Mouse (Mus musculus): ENCODE measurements around the gene Tpx2. TPM values are rescaled to one million over a fixed set of nuclear protein-coding genes. Genes with fewer than 3 reads are reported as not detected.

Gene Tpx2
- polyA plus RNA-seq, 1 experiment from 2014 or later = 59.8 TPM

DNA sequence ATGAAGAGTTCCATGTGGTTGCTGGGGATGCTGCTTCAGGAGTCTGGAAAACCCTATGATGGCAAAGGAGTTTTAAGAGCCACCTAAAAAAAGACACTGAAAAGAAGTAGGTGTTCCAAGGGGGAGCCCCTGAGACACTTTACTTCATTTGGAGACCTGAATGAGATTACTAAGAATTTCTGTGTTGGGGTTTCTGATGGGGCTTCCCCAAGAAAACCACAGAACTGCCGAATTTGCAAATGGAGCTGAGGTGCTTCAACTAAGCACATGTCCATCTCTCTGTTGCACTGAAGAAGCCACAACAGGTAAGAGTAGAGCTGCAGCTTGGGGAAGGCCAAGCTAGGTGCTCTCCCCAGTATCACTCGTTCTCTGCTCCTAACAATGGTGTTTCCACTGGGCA lies 22.1 kb upstream of the Tpx2 start:
- H3K4me1 ChIP-seq (ENCODE audit: control insufficient read depth, insufficient read depth, low read length) = peaks cover 45% of the 10 kb centered on the region
- 80% methylated on average over 2 of the region's 2 CpGs for WGBS
- no peak overlapping the region for H3K4me3 ChIP-seq (replicated peaks; ENCODE audit: low read length)
- no peak overlapping the region for H3K27ac ChIP-seq (ENCODE audit: low read length)
- H3K4me2 ChIP-seq (ENCODE audit: low read depth, low read length) = no peak overlapping the region
- no peaks in the 10 kb centered on the region for H3K36me3 ChIP-seq (ENCODE audit: control insufficient read depth, insufficient read depth, low read length)
- H3K9me3 ChIP-seq (replicated peaks; ENCODE audit: control insufficient read depth, low read length) = no peaks in the 10 kb centered on the region
- no peak for ATAC-seq (ENCODE audit: insufficient read depth, low FRiP score)
- no peaks in the 10 kb centered on the region for H3K27me3 ChIP-seq (ENCODE audit: control insufficient read depth, insufficient read depth, low read length)
- 0 out of 2 replicates have a peak overlapping the region, but pooled peaks have one; percentile 12 for H3K9ac ChIP-seq (ENCODE audit: low read length)

DNA sequence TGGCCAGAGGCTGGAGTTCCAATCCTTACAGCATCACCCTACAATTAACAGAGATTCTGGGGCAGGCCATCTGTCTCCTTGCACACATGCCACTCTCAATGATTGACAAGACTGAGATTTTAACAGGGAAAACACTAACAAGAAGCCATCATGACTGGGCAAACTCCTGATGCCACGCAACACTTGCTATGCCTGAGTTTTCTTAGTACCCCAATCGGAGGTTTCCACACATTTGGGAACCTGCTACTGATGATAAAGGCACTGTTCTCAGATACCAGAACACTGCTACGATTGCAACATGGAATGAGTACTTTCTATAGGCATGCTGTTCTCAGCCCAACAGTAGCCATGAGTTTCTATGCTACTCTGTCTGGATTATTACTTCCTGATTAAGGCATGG lies 21.3 kb upstream of the Tpx2 start:
- H3K27me3 ChIP-seq (ENCODE audit: control insufficient read depth, insufficient read depth, low read length) = no peaks in the 10 kb centered on the region
- no peaks in the 10 kb centered on the region for H3K9me3 ChIP-seq (replicated peaks; ENCODE audit: control insufficient read depth, low read length)
- H3K9ac ChIP-seq (ENCODE audit: low read length) = no peak overlapping the region
- no peak for ATAC-seq (ENCODE audit: insufficient read depth, low FRiP score)
- 76% methylated on average over 3 of the region's 3 CpGs for WGBS
- H3K27ac ChIP-seq (ENCODE audit: low read length) = no peak overlapping the region
- no peak overlapping the region for H3K4me2 ChIP-seq (ENCODE audit: low read depth, low read length)
- peaks cover 38% of the 10 kb centered on the region for H3K4me1 ChIP-seq (ENCODE audit: control insufficient read depth, insufficient read depth, low read length)
- H3K36me3 ChIP-seq (ENCODE audit: control insufficient read depth, insufficient read depth, low read length) = no peaks in the 10 kb centered on the region
- H3K4me3 ChIP-seq (replicated peaks; ENCODE audit: low read length) = no peak overlapping the region

DNA sequence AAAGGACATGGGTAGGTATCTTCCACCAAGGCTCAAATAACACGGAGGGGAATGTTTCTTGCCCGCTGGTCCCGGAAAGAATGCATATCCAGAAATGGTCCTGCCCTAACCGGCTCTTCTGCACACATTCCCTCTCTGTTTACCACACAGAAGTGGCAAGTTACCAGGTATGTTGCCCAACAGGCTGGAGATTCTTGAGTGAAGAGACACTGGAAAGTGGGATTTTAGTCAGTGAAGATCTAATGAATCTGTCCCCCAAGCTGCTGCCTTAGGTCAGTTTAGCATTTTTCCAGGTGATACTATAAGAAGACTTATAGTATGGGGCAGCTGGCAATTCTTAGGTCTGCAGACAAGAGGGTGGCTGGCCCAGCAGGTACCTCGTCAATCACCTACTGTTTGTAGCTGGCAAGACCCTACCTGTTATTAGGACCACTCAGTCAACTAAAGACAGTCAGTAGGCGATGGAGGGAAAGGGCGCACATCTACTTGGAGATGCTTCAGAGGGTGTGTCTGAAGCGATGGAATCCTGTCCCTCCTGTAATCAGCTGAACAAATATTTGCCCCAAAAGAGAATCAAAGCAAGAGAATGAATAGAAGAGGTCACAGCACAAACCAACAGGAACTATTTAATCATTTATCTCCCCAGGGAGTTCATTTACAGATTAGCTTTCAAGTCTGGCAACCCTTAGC lies 20.3 kb upstream of the Tpx2 start:
- Histone ChIP-seq H3K36me3 (ENCODE audit: control insufficient read depth, insufficient read depth, low read length) (no peaks in the 10 kb centered on the region), H3K9me3 (replicated peaks; ENCODE audit: control insufficient read depth, low read length) (no peaks in the 10 kb centered on the region), H3K4me3 (replicated peaks; ENCODE audit: low read length) (peak overlapping the region; percentile 72), H3K4me1 (ENCODE audit: control insufficient read depth, insufficient read depth, low read length) (peaks cover 35% of the 10 kb centered on the region), H3K9ac (ENCODE audit: low read length) (peak overlapping the region; percentile 69; the same call in 1 of the 2 replicates), H3K27ac (ENCODE audit: low read length) (peak overlapping the region; percentile 75), H3K27me3 (ENCODE audit: control insufficient read depth, insufficient read depth, low read length) (no peaks in the 10 kb centered on the region), H3K4me2 (ENCODE audit: low read depth, low read length) (peak overlapping the region; percentile 67)
- no peak for ATAC-seq (ENCODE audit: insufficient read depth, low FRiP score)
- WGBS = 63% methylated on average over 8 of the region's 8 CpGs

DNA sequence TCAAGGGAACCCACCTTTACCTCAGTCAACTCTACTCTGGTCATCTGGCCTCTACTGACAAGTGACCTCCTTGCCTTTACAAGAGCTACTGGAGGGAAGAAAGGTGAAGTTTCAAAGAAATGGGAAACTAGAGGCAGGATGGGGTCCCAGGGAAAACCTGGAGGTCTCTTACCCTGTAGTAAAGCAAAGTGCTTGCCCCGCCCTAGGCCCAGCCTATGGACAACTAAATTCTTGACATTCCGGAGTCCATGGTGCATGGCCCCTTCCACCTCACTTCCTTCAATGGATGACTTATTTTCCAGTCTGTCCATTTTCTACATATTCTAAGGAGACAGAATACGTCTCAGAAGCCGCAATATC lies 19.8 kb upstream of the Tpx2 start:
- H3K9me3 ChIP-seq (replicated peaks; ENCODE audit: control insufficient read depth, low read length) = no peaks in the 10 kb centered on the region
- WGBS = 46% methylated on average over 4 of the region's 4 CpGs
- H3K4me2 ChIP-seq (ENCODE audit: low read depth, low read length) = peak overlapping the region; percentile 67
- peak overlapping the region; percentile 72 for H3K4me3 ChIP-seq (replicated peaks; ENCODE audit: low read length)
- peaks cover 35% of the 10 kb centered on the region for H3K4me1 ChIP-seq (ENCODE audit: control insufficient read depth, insufficient read depth, low read length)
- no peak for ATAC-seq (ENCODE audit: insufficient read depth, low FRiP score)
- H3K27ac ChIP-seq (ENCODE audit: low read length) = peak overlapping the region; percentile 75
- peak overlapping the region; percentile 69 for H3K9ac ChIP-seq (ENCODE audit: low read length)
- no peaks in the 10 kb centered on the region for H3K36me3 ChIP-seq (ENCODE audit: control insufficient read depth, insufficient read depth, low read length)
- H3K27me3 ChIP-seq (ENCODE audit: control insufficient read depth, insufficient read depth, low read length) = no peaks in the 10 kb centered on the region

DNA sequence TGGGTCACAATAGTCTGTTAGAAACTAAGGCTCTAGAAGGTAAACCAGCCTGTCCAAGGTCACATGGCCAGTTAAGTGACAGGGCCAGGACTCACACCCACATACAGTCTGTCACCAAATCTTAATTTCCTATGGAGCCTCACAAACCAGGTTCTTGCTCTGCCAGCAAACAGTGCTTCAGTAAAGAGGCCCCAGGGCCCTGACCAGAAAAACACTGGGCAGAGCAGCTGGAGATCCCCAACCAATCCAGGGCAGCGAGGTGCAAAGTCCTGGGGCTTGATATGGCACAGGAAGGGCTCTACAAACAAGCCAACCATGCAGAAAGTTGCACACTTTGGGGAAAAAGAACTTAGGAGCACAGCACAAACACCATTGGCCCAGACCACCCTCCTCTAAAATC lies 19.2 kb upstream of the Tpx2 start:
- Histone ChIP-seq H3K4me1 (ENCODE audit: control insufficient read depth, insufficient read depth, low read length) (peaks cover 35% of the 10 kb centered on the region), H3K4me2 (ENCODE audit: low read depth, low read length) (peak overlapping the region; percentile 67), H3K36me3 (ENCODE audit: control insufficient read depth, insufficient read depth, low read length) (no peaks in the 10 kb centered on the region), H3K4me3 (replicated peaks; ENCODE audit: low read length) (peak overlapping the region; percentile 72), H3K9ac (ENCODE audit: low read length) (peak overlapping the region; percentile 69), H3K9me3 (replicated peaks; ENCODE audit: control insufficient read depth, low read length) (no peaks in the 10 kb centered on the region), H3K27ac (ENCODE audit: low read length) (peak overlapping the region; percentile 75), H3K27me3 (ENCODE audit: control insufficient read depth, insufficient read depth, low read length) (no peaks in the 10 kb centered on the region)
- no peak for ATAC-seq (ENCODE audit: insufficient read depth, low FRiP score)
- 45% methylated on average over 1 of the region's 1 CpGs for WGBS

DNA sequence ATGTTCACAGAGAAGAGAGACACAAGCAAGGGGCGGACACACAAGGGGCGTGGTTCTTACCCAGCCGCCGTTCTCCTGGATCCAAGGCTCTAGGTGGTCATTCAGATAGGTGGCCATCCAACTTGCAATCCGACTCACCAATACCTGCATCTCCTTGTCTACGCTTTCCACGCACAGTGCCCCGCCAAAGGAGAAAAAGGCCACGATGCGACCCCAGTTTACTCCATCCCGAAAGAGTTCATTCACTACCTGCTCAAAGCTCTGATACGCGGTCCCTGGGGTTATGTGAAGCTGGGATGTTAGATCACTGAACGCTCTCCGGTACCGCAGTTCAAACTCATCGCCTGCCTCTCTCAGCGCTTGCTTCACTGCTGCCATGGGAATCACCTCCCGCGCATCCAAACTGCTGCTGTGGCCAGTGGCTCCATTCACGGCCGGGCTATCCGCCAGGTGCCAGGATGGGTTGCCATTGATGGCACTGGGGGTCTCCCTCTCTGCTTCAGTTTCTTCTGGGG lies 18.3 kb upstream of the Tpx2 start:
- H3K4me2 ChIP-seq (ENCODE audit: low read depth, low read length) = peak overlapping the region; percentile 67
- H3K27me3 ChIP-seq (ENCODE audit: control insufficient read depth, insufficient read depth, low read length) = no peaks in the 10 kb centered on the region
- H3K9ac ChIP-seq (ENCODE audit: low read length) = peak overlapping the region; percentile 93
- H3K4me1 ChIP-seq (ENCODE audit: control insufficient read depth, insufficient read depth, low read length) = peaks cover 35% of the 10 kb centered on the region
- peak overlapping the region; percentile 97; the same call in 1 of the 2 replicates for H3K27ac ChIP-seq (ENCODE audit: low read length)
- H3K9me3 ChIP-seq (replicated peaks; ENCODE audit: control insufficient read depth, low read length) = no peaks in the 10 kb centered on the region
- H3K36me3 ChIP-seq (ENCODE audit: control insufficient read depth, insufficient read depth, low read length) = no peaks in the 10 kb centered on the region
- peak overlapping the region; percentile 72 for H3K4me3 ChIP-seq (replicated peaks; ENCODE audit: low read length)
- no peak for ATAC-seq (ENCODE audit: insufficient read depth, low FRiP score)
- WGBS = 56% methylated on average over 23 of the region's 23 CpGs

DNA sequence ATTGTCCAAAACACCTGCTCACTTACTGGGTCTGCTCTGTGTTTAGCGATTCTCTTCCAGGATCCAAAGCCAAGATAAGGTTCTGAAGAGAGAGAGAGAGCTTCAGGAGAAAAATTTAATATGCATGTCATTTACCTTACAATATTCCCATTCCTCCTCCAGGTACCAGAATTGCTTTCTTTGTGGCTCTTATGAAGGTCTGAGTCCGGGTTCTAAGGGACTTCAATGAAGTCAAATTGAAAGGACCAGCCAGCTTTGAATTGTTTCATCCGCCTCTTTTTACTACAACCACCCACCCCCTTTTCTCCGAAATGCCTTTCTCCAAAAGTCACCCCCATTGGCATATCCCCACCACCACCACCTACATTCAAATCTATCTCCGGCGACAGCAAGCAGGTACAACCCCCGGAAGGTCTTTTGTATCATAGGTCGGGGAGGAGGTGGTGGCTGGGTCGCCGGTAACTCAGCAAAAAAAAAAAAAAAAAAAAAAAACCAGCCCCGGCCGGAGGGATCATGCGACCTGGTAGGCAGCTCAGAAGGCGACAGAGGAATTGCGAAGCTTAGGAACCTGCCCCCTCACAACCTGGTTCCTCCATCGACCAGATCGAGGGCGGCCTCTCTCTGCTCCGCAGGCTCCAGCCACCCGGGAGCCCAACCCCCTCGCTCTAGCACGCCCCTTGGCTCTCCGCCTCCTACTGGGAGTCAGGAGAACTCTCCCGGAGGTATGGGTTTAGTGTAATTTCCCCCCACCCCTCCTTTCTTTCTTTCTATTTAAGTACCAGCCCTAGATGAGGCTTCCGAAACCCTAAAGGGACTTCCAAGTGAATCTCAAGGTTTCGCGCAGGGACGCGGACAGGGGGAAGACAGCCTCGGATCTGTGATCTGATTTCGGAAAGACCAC lies 17.5 kb upstream of the Tpx2 start:
- peak overlapping the region; percentile 97 for H3K27ac ChIP-seq (ENCODE audit: low read length)
- no peaks in the 10 kb centered on the region for H3K9me3 ChIP-seq (replicated peaks; ENCODE audit: control insufficient read depth, low read length)
- H3K4me2 ChIP-seq (ENCODE audit: low read depth, low read length) = peak overlapping the region; percentile 67
- H3K27me3 ChIP-seq (ENCODE audit: control insufficient read depth, insufficient read depth, low read length) = no peaks in the 10 kb centered on the region
- WGBS = 1% methylated on average over 31 of the region's 31 CpGs
- H3K4me3 ChIP-seq (replicated peaks; ENCODE audit: low read length) = peak overlapping the region; percentile 72
- peak; percentile 84 for ATAC-seq (ENCODE audit: insufficient read depth, low FRiP score)
- peak overlapping the region; percentile 93 for H3K9ac ChIP-seq (ENCODE audit: low read length)
- no peaks in the 10 kb centered on the region for H3K36me3 ChIP-seq (ENCODE audit: control insufficient read depth, insufficient read depth, low read length)
- peaks cover 30% of the 10 kb centered on the region for H3K4me1 ChIP-seq (ENCODE audit: control insufficient read depth, insufficient read depth, low read length)

DNA sequence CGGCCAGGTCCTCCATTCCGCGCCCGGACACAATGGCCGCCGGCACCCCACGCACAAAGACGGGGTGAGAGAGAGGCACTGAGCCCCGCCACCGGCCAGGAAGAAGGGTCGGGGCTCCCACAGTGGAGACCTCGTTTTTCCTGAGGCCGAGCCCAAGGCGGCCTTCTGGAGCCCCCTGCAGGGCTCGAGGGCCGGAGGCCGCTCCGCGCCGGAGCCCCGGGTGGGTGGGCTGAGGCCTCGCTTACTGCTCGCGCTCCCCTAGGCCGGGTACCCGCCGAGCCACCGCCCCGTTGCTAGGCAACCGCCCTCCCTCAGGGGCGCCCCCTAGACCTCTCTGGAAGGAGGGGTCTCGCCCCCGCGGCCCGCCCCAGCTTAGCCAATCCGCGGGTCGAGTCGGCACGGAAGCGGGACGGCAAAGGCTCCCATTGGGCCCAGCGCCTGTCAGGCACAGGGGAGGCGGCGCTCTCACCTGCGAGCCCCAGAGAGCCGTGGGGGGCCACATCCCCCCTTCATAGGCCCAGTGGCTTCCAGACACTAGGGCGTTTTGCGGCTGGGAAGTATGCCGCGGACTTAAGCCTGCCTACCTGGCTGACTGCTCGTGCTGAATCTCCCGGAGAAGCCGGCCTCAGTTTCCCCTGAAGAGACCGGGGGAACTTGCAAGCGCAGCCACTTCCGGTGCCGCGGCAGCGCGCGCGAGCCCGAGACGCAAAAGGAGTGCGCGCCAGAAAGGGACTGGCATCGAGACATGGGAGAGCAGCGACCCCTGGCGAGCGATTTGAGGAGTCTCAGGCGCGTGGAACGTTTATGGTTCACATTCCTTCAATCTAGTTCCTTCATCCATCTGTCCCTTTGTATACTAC lies 16.5 kb upstream of the Tpx2 start, which contains the start of gene Bcl2l1:
TSS of gene Bcl2l1 (minus strand) at position 710 of the 860 bp plus-strand sequence.
- H3K27ac ChIP-seq (ENCODE audit: low read length) = peak within 1 kb of the TSS; percentile 97

More for the DNA sequence above, 16.5 kb upstream of the Tpx2 start, which contains the start of gene Bcl2l1:
- ATAC-seq (ENCODE audit: insufficient read depth, low FRiP score) = peak; percentile 97
- Histone ChIP-seq H3K9ac (ENCODE audit: low read length) (peak within 1 kb of the TSS; percentile 93), H3K4me3 (replicated peaks; ENCODE audit: low read length) (peak within 1 kb of the TSS; percentile 72), H3K4me1 (ENCODE audit: control insufficient read depth, insufficient read depth, low read length) (peaks cover 30% of the 10 kb centered on the region), H3K27me3 (ENCODE audit: control insufficient read depth, insufficient read depth, low read length) (no peaks in the 10 kb centered on the region), H3K4me2 (ENCODE audit: low read depth, low read length) (peak within 1 kb of the TSS; percentile 67), H3K9me3 (replicated peaks; ENCODE audit: control insufficient read depth, low read length) (no peaks in the 10 kb centered on the region), H3K36me3 (ENCODE audit: control insufficient read depth, insufficient read depth, low read length) (no peaks in the 10 kb centered on the region)
- under 1% methylated on average over 74 of the region's 74 CpGs for WGBS

Measured in stomach, embryonic 16.5 days (tissue).